Comparison of ENCODE assay signal across 10 mouse cellular contexts in genomic region chr10:60125529-60126327, GRCm38 (mm10). TPM values are rescaled to one million over a fixed set of nuclear protein-coding genes. Genes with fewer than 3 reads are reported as not detected.
DNase-seq lines count a peak whose midpoint lies in the region; ATAC-seq and TF ChIP-seq lines count a peak whose summit lies in the region.
"Had no signal": no experiment of that assay in that cellular context is flagged by ENCODE, and none has a peak within 500 bp of the region (broad histone marks: within the 10 kb centered on the region; RNA-seq: fewer than 3 reads in every experiment).

No protein-coding gene starts in this region.

- peaks cover 74% of the 10 kb centered on the region for H3K27me3 ChIP-seq in heart, embryonic 13.5 days (replicated peaks)
- H3K27me3 ChIP-seq in hindbrain, embryonic 12.5 days = no peaks in the 10 kb centered on the region
- H3K27me3 ChIP-seq in midbrain, embryonic 10.5 days (ENCODE audit: low read depth, poor library complexity, severe bottlenecking) = 0 out of 2 replicates have a peak, but pooled peaks cover 6% of the 10 kb centered on the region

- WGBS in heart, embryonic 13.5 days = 19% methylated on average over 22 of the region's 22 CpGs
- 28% methylated on average over 20 of the region's 22 CpGs for WGBS in hindbrain, embryonic 12.5 days
- WGBS in midbrain, embryonic 10.5 days = 27% methylated on average over 20 of the region's 22 CpGs

- peak overlapping the region; percentile 52 for H3K4me2 ChIP-seq in heart, embryonic 13.5 days
- H3K4me2 ChIP-seq in hindbrain, embryonic 12.5 days (replicated peaks) = 0 out of 2 replicates have a peak overlapping the region, but pooled peaks have one; percentile 8

- H3K9me3 ChIP-seq in heart, embryonic 13.5 days = no peaks in the 10 kb centered on the region
- no peaks in the 10 kb centered on the region for H3K9me3 ChIP-seq in ES-E14 (ENCODE audit: control insufficient read depth, insufficient read depth, low read depth, low read length)
- no peaks in the 10 kb centered on the region for H3K9me3 ChIP-seq in hindbrain, embryonic 12.5 days (replicated peaks)
- H3K9me3 ChIP-seq in midbrain, embryonic 10.5 days (replicated peaks) = no peaks in the 10 kb centered on the region
- H3K9me3 ChIP-seq: G1E had no signal

- peaks cover 4% of the 10 kb centered on the region for H3K4me1 ChIP-seq in heart, embryonic 13.5 days
- peaks cover 0 to 9% of the 10 kb centered on the region in 2 experiments; a peak in 2 of 4 replicates for H3K4me1 ChIP-seq in ES-E14 (ENCODE audit: control insufficient read depth in 2 of 2, insufficient read depth in 2 of 2, low read length in 2 of 2, poor library complexity in 1 of 2)
- peaks cover 7% of the 10 kb centered on the region; the same call in 1 of the 2 replicates for H3K4me1 ChIP-seq in hindbrain, embryonic 12.5 days
- peaks cover 10% of the 10 kb centered on the region for H3K4me1 ChIP-seq in midbrain, embryonic 10.5 days

- no peak overlapping the region for H3K9ac ChIP-seq in heart, embryonic 13.5 days
- peak overlapping the region; percentile 68 for H3K9ac ChIP-seq in ES-E14 (ENCODE audit: insufficient read depth, low read depth, low read length, poor library complexity, severe bottlenecking)
- no peak overlapping the region for H3K9ac ChIP-seq in hindbrain, embryonic 12.5 days

- no peak for DNase-seq in heart, adult 8-10 months (ENCODE audit: low spot score)
- DNase-seq in ES-E14 (ENCODE audit: low read depth, low spot score) = peak; percentile 79
- no peak for DNase-seq in midbrain, embryonic 10.5 days (ENCODE audit: low spot score)
- no peak for DNase-seq in left cerebral cortex, postnatal 36 days (ENCODE audit: low spot score in 2 of 2)
- no peak for DNase-seq in spleen, postnatal 4 days (ENCODE audit: low spot score in 2 of 2)
- DNase-seq in layer of hippocampus, adult 8-10 months (ENCODE audit: low spot score in 2 of 2) = no peak
- DNase-seq: cerebellum, postnatal 10 days had no signal

- H3K36me3 ChIP-seq in heart, embryonic 13.5 days = no peaks in the 10 kb centered on the region
- H3K36me3 ChIP-seq in ES-E14 (ENCODE audit: control insufficient read depth, insufficient read depth, low read length, poor library complexity, severe bottlenecking) = no peaks in the 10 kb centered on the region
- peaks cover 25% of the 10 kb centered on the region for H3K36me3 ChIP-seq in hindbrain, embryonic 12.5 days
- peaks cover 13% of the 10 kb centered on the region; the same call in 1 of the 2 replicates for H3K36me3 ChIP-seq in midbrain, embryonic 10.5 days
- H3K36me3 ChIP-seq: G1E had no signal

- no peak for ATAC-seq in heart, embryonic 13.5 days (ENCODE audit: extremely low read depth, insufficient number of reproducible peaks, low FRiP score, low TSS enrichment)
- ATAC-seq in hindbrain, embryonic 12.5 days (ENCODE audit: low FRiP score) = peak; percentile 41; the same call in 1 of the 2 replicates

- in situ Hi-C loops in ES-E14 (cut with MboI; ENCODE audit: low sequenced_read_pairs in 2 of 2, unreplicated experiment in 2 of 2) = no loop called here

- peak overlapping the region; percentile 16; the same call in 1 of the 2 replicates for H3K4me3 ChIP-seq in heart, embryonic 13.5 days
- H3K4me3 ChIP-seq in ES-E14 (ENCODE audit: insufficient read depth in 1 of 2, low read depth in 1 of 2, low read length in 2 of 2, poor library complexity in 1 of 2, severe bottlenecking in 1 of 2) = peak overlapping the region; percentile 59 to 60
- no peak overlapping the region for H3K4me3 ChIP-seq in hindbrain, embryonic 12.5 days
- H3K4me3 ChIP-seq in midbrain, embryonic 10.5 days = peak overlapping the region; percentile 29

- no peak overlapping the region for H3K27ac ChIP-seq in heart, embryonic 13.5 days (replicated peaks)
- no peak overlapping the region; the same call in 1 of the 2 replicates for H3K27ac ChIP-seq in ES-E14 (ENCODE audit: insufficient read depth, low read depth, low read length, poor library complexity, severe bottlenecking)
- no peak overlapping the region for H3K27ac ChIP-seq in hindbrain, embryonic 12.5 days
- peak overlapping the region; percentile 2; the same call in 1 of the 2 replicates for H3K27ac ChIP-seq in midbrain, embryonic 10.5 days (replicated peaks)

- intact Hi-C loops in left cerebral cortex, postnatal 36 days (cut with DNase I) = no loop called here

TF ChIP-seq in ES-E14, 5 proteins besides CTCF, POLR2A, EP300 and RAD21:
- no peak for TF ChIP-seq ZNF384 (IDR thresholded peaks at IDR 0.05; ENCODE audit: low read depth, low read length)
- no peak for TF ChIP-seq ZC3H11A (IDR thresholded peaks at IDR 0.05; ENCODE audit: borderline replicate concordance, low read depth, low read length)
- no peak for TF ChIP-seq CHD2 (IDR thresholded peaks at IDR 0.05; ENCODE audit: low read depth, low read length)
- TF ChIP-seq HCFC1 (IDR thresholded peaks at IDR 0.05; ENCODE audit: borderline replicate concordance, insufficient read depth, low read length) = no peak
- no peak for TF ChIP-seq MAFK (IDR thresholded peaks at IDR 0.05; ENCODE audit: insufficient read depth, low read depth, low read length)

RNA-seq across cellular contexts. Expression of gene Spock2, which starts 19.7 kb away (rescaled TPM):
- polyA plus RNA-seq in heart, embryonic 13.5 days (2015; fragmentation: Nextera tagmentation; extraction: Ambion mirVana) = 2.6 and 3.0 TPM in 2 replicates
- 10 to 100 TPM; 12.2 to 24.8 (median 14.4) TPM for total RNA-seq in heart, adult 8-10 months (2022)
- 4.1 and 6.7 TPM in 2 replicates for total RNA-seq in ES-E14 (2012; rRNA removed)
- 35.4 and 38.6 TPM in 2 replicates for polyA plus RNA-seq in hindbrain, embryonic 12.5 days (2016; fragmentation: Nextera tagmentation; extraction: Ambion mirVana)
- 7.9 and 16.0 TPM in 2 replicates for polyA plus RNA-seq in midbrain, embryonic 10.5 days (2016; fragmentation: Nextera tagmentation; extraction: Ambion mirVana)
- total RNA-seq in left cerebral cortex, postnatal 36 days (2021) = 100 to 1,000 TPM; 562 to 569 TPM
- total RNA-seq in layer of hippocampus, adult 8-10 months (2022) = 100 to 1,000 TPM; 467 to 536 (median 508) TPM
- total RNA-seq: G1E had no signal
- polyA plus RNA-seq: G1E had no signal

Comparison
In these comparisons a context has a peak if more than half of its experiments do, and no peak if none do; other contexts are left out.
1. RNA of gene Spock2, which starts 19.7 kb away (total RNA-seq): 562 to 569 TPM in left cerebral cortex, postnatal 36 days and 467 to 536 TPM in layer of hippocampus, adult 8-10 months; 12.2 to 24.8 TPM in heart, adult 8-10 months and 4.1 to 6.7 TPM in ES-E14; every median in the first group is over 10 times any median in the second.